Mouse (Mus musculus): ENCODE results near the gene Carmil2.

DNA sequence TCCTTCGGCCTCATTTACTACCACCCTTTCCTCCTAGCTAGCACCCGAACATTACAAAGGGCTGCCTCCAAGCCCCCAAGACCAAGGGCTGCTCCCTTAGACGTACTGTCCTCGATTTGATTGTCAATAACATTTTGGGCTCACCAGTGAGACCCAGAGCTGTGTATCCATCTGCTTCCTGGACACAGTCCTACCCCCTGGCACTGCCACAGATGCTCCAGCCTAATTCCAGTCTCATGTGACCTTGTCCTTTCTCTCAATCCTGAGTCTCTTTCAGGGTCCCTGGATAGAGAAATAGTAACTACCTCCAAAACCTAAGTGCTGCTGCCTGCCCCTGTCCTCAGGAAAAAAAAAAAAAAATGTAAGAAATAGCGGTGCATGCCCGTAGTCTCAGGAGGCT lies 18.9 kb downstream of the Carmil2 start:
- no peak for TF ChIP-seq ETS1 (conservative IDR thresholded peaks at IDR 0.05; ENCODE audit: low read depth, low read length)
- TF ChIP-seq POLR2AphosphoS2 (IDR thresholded peaks at IDR 0.05; ENCODE audit: low read depth, low read length), result no peak
- TF ChIP-seq CTCF (conservative IDR thresholded peaks at IDR 0.05 in 1 of 2, IDR thresholded peaks at IDR 0.05 in 1 of 2; ENCODE audit: low read depth in 2 of 2, low read length in 2 of 2), result no peak
- no peak for TF ChIP-seq MEF2A (IDR thresholded peaks at IDR 0.05; ENCODE audit: borderline replicate concordance, low read depth, low read length)
- TF ChIP-seq CHD2 (IDR thresholded peaks at IDR 0.05; ENCODE audit: low read length), result no peak
- no peak for TF ChIP-seq EP300 (IDR thresholded peaks at IDR 0.05; ENCODE audit: low read length)
- no peak for TF ChIP-seq JUN (IDR thresholded peaks at IDR 0.05; ENCODE audit: insufficient read depth, low read depth, low read length)
- TF ChIP-seq MAX (IDR thresholded peaks at IDR 0.05; ENCODE audit: low read length), result no peak
- no peak for TF ChIP-seq NELFE (IDR thresholded peaks at IDR 0.05; ENCODE audit: low read depth, low read length)
- TF ChIP-seq KAT2A (IDR thresholded peaks at IDR 0.05; ENCODE audit: insufficient replicate concordance, low read length), result no peak
- no peak for TF ChIP-seq RAD21 (IDR thresholded peaks at IDR 0.05; ENCODE audit: low read depth, low read length)
- TF ChIP-seq GABPA (IDR thresholded peaks at IDR 0.05; ENCODE audit: insufficient replicate concordance, low read depth, low read length), result no peak
- TF ChIP-seq UBTF (IDR thresholded peaks at IDR 0.05; ENCODE audit: low read depth, low read length), result no peak
- no peak for TF ChIP-seq NRF1 (IDR thresholded peaks at IDR 0.05; ENCODE audit: low read depth, low read length)
